Mouse (Mus musculus): ENCODE measurements around the gene Dohh.

Dohh gene

GRCm38 (mm10) chr10:81404082-81404481 is 19.9 kb downstream of the Dohh start:
- DNase-seq (ENCODE audit: low spot score in 2 of 2), result no peak

GRCm38 (mm10) chr10:81404720-81405119 is 20.5 kb downstream of the Dohh start:
- DNase-seq (ENCODE audit: low spot score in 2 of 2), result no peak

GRCm38 (mm10) chr10:81405588-81406201 is 21.5 kb downstream of the Dohh start:
- no peak for DNase-seq (ENCODE audit: low spot score in 2 of 2)

GRCm38 (mm10) chr10:81406504-81407440 is 22.5 kb downstream of the Dohh start:
- DNase-seq (ENCODE audit: low spot score in 2 of 2), result no peak

- no peak for DNase-seq (ENCODE audit: low spot score in 2 of 2)
These were observed 23.6 kb downstream of the Dohh start for GRCm38 (mm10) chr10:81407539-81408423.

GRCm38 (mm10) chr10:81408424-81408729 is 24.1 kb downstream of the Dohh start:
- no peak for DNase-seq (ENCODE audit: low spot score in 2 of 2)

DNA sequence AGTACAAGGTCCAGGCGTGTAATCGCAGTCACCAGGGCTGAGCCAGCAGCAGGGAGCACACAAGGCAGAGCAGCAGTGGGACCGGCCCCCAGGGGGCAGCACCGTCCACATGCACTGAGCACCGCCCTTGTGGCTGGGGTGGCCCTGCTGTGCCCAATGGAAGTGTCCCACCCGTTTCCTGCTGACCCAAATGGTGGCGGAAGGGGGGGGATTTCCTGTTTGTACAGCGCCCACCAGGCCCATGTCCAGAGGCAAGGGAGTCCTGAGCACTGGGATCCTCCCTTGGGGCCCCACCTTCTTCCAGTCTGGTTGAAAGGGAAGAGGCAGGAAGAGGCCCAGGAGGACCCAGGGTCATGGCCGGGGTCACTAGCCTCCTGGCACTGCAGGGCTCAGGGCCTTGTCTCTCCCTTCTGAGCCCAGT is 24.7 kb downstream of the Dohh start:
- DNase-seq (ENCODE audit: low spot score in 2 of 2), result peak in 1 of 2 experiments; percentile 70

- no peak for DNase-seq (ENCODE audit: low spot score in 2 of 2)
These were observed 25.1 kb downstream of the Dohh start for GRCm38 (mm10) chr10:81409330-81409729.

DNA sequence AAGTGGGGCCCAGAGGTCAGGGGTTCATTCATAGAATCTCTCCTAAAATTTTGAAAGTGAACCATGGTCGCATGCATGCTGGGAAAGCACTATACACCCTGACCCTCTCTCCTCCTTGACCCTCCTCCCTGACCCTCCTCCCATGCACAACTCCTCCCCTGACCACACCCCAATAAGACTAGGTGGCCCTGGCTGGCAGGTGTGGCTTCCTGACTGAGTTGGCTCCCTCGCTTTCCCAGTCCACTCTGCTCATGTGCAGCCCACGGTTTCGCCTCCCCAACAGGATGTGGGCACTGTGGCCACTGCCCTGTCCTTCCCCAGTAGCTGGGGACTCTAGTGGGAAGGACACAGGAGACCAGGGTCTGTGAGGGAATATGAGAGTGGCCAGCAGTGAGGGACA is 26.1 kb downstream of the Dohh start:
- no peak for DNase-seq (ENCODE audit: low spot score in 2 of 2)

- DNase-seq (ENCODE audit: low spot score in 2 of 2), result no peak
These were observed 26.8 kb downstream of the Dohh start for GRCm38 (mm10) chr10:81410981-81411380.

- peak in 1 of 2 experiments; percentile 71 for DNase-seq (ENCODE audit: low spot score in 2 of 2)
These were observed 27.5 kb downstream of the Dohh start for GRCm38 (mm10) chr10:81411471-81412400.

DNA sequence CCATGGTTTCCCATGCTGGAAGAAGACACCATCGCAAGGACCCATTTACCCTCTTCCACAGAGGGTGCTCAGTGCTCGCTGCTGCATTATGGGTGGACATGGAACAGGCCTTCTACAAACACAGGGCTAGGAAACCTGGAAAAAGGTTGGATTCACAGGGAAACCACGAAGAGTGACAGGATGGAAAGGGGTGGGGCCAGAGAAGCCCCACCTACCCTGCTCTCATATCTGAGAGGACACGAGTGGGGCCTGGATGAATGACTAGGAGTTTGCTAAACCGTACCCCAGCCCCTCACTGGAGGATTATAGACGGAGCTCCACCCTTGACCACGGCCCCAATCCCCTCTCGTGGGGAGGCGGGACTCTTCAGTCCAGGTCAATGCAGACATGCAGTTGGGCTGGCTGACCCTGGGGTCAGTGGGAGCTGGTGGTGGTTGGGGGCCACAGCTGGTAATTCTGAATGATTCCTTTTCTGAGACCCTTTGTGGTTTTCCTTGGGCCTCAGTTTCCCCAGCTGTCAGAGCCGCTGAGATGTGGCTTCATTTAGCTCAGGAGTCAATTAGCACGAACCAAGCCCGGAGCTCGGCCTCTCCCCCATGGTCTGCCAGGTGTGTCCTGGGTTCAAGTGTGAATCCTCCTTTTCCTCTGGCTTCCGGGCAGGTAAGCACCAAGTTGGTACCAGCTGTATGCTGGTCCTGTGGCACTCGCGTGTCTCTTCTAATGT is 28.5 kb downstream of the Dohh start:
- no peak for DNase-seq (ENCODE audit: low spot score in 2 of 2)

DNA sequence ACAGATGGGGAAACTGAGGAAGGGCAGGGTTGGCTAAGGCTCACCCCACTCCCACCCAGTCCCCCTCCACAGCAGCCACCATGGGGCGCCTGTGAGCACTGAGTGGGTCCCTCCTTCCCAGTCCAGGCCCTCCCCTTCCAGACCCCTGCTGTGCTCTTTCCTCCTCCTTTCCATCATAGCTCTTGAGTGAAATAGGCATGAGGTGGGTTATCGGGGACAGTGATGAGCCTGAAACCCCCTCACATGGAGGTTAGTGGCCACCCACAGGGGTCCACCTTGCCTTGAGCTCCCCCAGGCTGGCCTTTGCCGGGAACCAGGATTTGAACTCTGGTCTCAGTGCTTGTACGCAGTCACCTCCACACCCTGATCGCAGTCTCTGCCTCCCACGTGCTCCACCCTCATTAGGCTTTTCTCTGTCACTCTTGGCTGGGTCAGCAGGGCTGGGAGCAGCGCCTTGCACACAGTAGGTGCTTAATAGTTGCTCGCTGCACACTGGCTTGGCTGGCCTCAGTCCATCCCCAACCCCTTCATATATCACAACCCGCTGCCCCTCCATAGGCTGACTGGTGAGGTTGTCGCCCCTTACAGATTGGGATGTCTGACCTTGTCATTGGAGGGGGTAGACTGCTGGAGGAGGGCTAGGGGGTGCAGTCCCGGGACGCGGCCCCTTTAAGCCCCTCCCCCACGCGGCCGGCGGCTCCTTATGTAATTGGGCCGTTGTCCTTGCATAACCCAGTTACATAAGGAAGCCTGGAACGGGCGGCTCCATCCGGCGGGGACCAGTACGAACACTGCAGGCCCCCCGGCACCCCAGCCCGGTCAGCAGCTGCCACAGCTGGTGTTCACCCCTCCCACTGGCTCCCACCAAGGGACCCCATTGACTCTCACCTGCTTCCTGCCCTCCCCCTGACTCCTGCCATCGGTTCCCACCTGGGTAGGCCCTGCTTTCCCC is 29.4 kb downstream of the Dohh start:
- DNase-seq (ENCODE audit: low spot score in 2 of 2), result peak; percentile 74 to 85

- DNase-seq (ENCODE audit: low spot score in 2 of 2), result no peak
These were observed 30.5 kb downstream of the Dohh start for GRCm38 (mm10) chr10:81414682-81415081.

DNA sequence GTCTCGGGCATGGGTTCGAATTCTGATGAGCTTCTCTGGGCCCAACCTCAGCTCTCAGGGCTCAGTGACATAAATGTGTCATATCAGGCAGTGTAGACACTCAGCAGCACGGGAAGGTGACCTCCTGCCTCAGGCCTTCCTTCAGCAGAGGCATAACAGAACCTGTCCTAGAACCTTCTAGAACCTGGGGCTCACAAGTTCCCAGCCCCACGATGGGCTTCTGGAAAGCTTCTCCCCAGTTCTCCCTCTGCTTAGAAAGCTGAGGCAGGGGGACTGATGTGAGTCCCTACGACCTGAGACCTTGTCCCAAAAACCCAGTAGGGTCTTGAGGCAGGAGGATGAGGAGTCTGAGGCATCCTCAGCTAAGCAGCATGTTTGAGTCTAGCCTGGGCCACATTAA is 30.9 kb downstream of the Dohh start:
- DNase-seq (ENCODE audit: low spot score in 2 of 2), result no peak

DNA sequence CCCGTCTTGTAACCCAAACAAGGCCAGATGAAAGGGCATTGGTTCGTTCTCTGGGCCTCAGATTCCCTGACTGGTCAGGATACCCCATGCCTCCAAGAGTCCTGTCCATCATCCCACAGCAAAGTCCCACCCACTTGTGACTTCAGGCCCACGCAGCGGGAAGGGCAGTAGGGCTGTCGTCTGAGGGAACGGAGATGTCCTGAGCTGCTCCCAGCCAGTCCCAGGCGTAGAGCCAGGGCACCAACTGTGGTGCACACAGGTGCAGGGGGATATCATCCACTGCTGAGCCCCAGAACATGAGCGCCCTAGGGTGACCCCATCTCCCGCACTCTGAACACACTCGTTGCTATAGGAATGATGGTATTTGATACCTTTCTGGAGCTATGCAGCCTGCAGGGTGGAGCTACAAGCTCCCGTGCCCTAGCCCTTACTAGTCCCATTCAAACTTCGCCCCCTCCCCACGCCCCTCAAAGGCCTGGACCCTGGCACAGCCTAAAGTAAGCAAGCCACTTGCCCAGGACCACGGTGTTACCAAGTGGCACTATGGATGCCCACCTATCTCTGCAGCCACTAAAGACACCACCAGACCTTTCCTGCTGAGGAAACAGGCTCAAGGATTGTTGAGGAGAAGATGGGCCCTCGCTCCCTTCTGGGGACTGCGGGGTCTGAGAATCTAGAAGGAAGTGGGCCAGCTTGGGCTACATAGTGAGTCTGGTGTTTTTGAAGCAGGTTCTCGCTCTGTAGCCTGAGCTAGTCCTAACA is 31.5 kb downstream of the Dohh start:
- no peak for DNase-seq (ENCODE audit: low spot score in 2 of 2)

- DNase-seq (ENCODE audit: low spot score in 2 of 2), result peak; percentile 86 to 89
These were observed 32.5 kb downstream of the Dohh start for GRCm38 (mm10) chr10:81416581-81417226.

Data from frontal cortex, postnatal 10 days (tissue).